Mouse (Mus musculus): ENCODE data around the gene Gm4307.
"Not testable (repeated sequence)": the region's sequence is repeated elsewhere in the genome, so short reads cannot be mapped to it uniquely, and the experiment has no call there.

Gene Gm4307

GRCm38 (mm10) chr10:100361038-100361437, at the start of gene Gm4307:
TSS of gene Gm4307 (plus strand) at chr10:100361338.
- DNase-seq (ENCODE audit: low spot score): not testable (repeated sequence)

- DNase-seq (ENCODE audit: low spot score): not testable (repeated sequence)
Observed at GRCm38 (mm10) chr10:100335376-100335775, 25.8 kb upstream of the Gm4307 start, which contains the start of gene Gm4301. TSS of gene Gm4301 (plus strand) at chr10:100335676.

- not testable (repeated sequence) for DNase-seq (ENCODE audit: low spot score)
Observed at GRCm38 (mm10) chr10:100340536-100340935, 20.6 kb upstream of the Gm4307 start, which contains the start of gene Gm4302. TSS of gene Gm4302 (plus strand) at chr10:100340836.

GRCm38 (mm10) chr10:100345672-100346071, 15.5 kb upstream of the Gm4307 start, which contains the start of gene Gm4303:
TSS of gene Gm4303 (plus strand) at chr10:100345972.
- DNase-seq (ENCODE audit: low spot score): not testable (repeated sequence)

GRCm38 (mm10) chr10:100350793-100351192, 10.3 kb upstream of the Gm4307 start, which contains the start of gene Gm4305:
TSS of gene Gm4305 (plus strand) at chr10:100351093.
- not testable (repeated sequence) for DNase-seq (ENCODE audit: low spot score)

GRCm38 (mm10) chr10:100356841-100357240, 4.3 kb upstream of the Gm4307 start:
- peak; percentile 20 for DNase-seq (ENCODE audit: low spot score)

- DNase-seq (ENCODE audit: low spot score): not testable (repeated sequence)
Observed at GRCm38 (mm10) chr10:100382460-100382859, 21.3 kb downstream of the Gm4307 start, which contains the start of gene Gm4312. TSS of gene Gm4312 (minus strand) at chr10:100382560.

- not testable (repeated sequence) for DNase-seq (ENCODE audit: low spot score)
Observed at GRCm38 (mm10) chr10:100402301-100402700, 41.2 kb downstream of the Gm4307 start.
